Mouse (Mus musculus) gastrocnemius, adult 2 months (tissue): ENCODE results near the gene Atxn7. TPM values are rescaled to one million over a fixed set of nuclear protein-coding genes. Genes with fewer than 3 reads are reported as not detected.
A peak's percentile ranks its signal among the peaks of the same experiment; 100 is the strongest.

Experiments used
- DNase-seq: peaks from one replicate; pipeline ENCODE4 v3.0.0; 2022
- H3K27ac ChIP-seq: fragments of 200-600 bp; 2 replicates; pipeline ENCODE4 v1.8.1; 2022; ENCODE audit warnings: mild to moderate bottlenecking
- H3K4me3 ChIP-seq: fragments of 200-600 bp; 2 replicates; pipeline ENCODE4 v1.8.1; 2022; ENCODE audit warnings: mild to moderate bottlenecking, moderate library complexity
- CTCF ChIP-seq: fragments of 200-600 bp; IDR thresholded peaks from 2 replicates; pipeline ENCODE4 v1.8.1; 2022; ENCODE audit warnings: antibody characterized with exemption, mild to moderate bottlenecking, moderate library complexity
- intact Hi-C: fragments of 180-260 bp; cut with DNase I; formaldehyde crosslinking; loops from one replicate; pipeline ENCODE4 v1.15.1; 2025
- total RNA-seq, 2 experiments: library from RNA; stranded (reverse); gene quantifications; 2 replicates each; pipeline ENCODE4 v1.2.3; 2021

Atxn7 gene
- total RNA-seq, 2 experiments from 2014 or later: 18.1 to 20.5 TPM

DNA sequence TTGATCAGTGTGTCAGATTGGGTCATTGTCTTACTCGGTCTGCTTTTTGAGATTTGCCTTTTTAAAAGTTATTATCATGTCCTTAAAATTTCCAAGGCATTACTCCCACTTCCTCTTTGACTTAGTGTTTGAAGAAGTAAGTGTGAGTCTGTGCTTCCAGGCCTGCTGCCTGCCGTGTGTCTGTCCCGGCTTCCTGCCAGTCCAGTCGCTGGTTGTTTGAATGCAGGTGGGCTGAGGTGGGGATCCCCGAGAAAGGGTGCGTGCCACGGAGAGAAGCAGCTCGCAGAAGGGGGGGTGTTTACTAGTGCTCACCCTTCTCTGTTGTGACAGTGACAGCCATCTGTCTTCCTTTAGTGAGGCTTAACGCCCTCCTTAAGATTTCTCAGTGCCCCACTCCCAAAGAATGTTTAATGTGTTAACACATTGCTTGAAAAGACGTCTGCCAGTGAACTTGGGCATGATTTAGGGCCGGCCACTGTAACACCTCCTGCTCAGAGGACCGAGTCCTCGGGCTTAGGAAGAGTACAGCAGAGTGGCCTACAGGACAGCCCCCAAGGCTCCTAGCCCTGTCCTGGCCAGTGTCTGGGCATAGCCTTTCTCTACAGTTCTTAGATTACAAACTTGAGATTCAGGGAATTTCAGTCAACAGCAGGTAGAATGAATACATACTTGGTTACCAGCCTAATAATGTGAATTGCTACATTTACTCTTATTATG lies 143.1 kb downstream of the Atxn7 start:
- TF ChIP-seq CTCF: no peak
- no peak overlapping the region for H3K27ac ChIP-seq
- intact Hi-C loops: no loop called here
- H3K4me3 ChIP-seq: no peak overlapping the region
- no peak for DNase-seq

DNA sequence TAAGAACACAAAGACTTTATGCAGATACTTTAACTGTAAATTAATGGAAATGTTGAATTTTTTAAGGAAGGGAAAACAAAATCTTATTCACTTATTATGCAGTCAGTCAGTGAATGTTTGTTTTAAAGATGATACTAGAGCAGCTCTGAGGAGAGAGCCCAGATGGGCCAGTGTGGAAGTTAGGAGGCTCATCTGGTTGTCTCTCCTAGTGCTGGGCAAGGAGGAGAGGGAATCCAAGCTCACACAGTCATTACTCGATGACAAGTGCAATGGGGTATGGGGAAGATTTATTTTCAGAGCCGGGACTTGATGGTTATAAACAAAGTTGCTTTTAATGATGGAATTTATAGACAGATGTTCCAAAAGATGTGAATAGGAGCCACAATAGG lies 143.7 kb downstream of the Atxn7 start:
- no peak for TF ChIP-seq CTCF
- Histone ChIP-seq H3K27ac (no peak overlapping the region), H3K4me3 (no peak overlapping the region)
- intact Hi-C loops: no loop called here
- no peak for DNase-seq

DNA sequence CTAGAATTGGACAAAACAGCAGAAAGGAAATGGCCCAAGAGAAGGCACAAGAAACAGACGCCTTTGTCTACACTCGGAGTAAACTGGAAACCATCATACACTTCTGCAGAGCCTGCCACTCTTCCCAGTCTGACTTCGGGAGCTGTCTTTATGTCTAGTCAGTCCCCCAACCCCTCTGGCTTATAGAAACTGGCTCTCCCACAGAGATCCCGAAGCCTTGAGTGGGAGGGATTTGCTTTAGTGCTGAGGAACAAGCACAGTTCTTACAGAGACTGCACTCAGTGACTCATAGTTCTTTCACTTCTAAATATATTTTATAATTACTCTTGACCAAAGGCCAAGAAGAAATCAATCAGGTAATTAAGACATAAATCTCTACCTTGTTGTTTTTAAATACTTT lies 149.5 kb downstream of the Atxn7 start:
- no peak overlapping the region for H3K27ac ChIP-seq
- TF ChIP-seq CTCF: no peak
- DNase-seq: no peak
- no peak overlapping the region for H3K4me3 ChIP-seq
- intact Hi-C loops: no loop called here

DNA sequence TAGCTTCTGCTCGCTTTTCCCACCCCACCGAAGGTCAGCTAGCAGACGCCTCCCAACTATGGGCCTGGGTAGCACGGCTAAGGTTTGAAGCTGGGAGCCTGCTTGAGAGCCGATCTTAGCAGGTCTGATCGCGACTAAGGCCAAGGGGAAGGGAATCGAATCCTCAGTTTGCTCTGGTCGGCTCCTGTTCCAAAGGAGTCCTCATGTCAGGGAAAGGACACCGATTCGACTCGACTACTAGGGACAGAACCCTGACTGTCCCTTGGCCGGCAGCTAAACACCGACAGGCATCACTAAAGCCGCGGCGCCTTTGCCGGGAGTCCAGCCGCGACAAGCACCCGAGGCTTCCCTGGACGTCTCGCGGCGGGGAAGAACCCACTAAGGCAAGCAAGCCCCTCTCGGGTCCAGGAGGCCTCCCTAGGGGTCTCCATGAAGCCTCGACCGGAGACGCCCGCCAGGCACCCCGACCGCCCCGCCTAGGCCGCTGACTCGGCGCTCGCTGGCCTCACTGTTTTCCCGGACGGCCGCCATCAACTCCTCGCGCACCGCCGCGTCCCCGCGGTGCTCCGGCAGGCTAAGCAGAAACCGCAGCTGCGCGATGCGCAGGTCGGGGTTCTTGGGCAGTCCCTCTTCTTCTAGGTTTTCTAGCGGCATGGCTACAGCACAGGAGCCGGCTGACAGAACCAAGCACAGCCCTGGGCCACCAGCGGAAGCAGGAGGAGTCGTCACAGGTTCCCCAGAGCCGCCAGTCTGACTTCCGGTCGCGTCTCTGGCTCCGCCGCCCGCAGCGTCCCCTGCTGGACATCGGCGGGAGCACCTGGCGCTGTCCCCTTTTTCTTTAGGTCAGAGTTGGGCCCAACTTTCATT lies 159.2 kb downstream of the Atxn7 start, which contains the start of gene Psmd6:
TSS of gene Psmd6 (minus strand) at position 755 of the 867 bp plus-strand sequence.
- DNase-seq: peak; percentile 92
- H3K4me3 ChIP-seq: peak within 1 kb of the TSS; percentile 98
- no peak; the same call in 1 of the 2 replicates for TF ChIP-seq CTCF
- H3K27ac ChIP-seq: peak within 1 kb of the TSS; percentile 93
- intact Hi-C loops: loop anchor here (5.0 kb wide), 1 partner anchor 158 kb away; the partner anchor contains the start of genes Atxn7 and Thoc7

Other genes starting within 250 kb of the Atxn7 start
- not detected for gene Gm281, start 47.0 kb upstream of the Atxn7 start, total RNA-seq
- gene Thoc7, start 412 bp downstream of the Atxn7 start, total RNA-seq: 100 to 1,000 TPM; 125 to 155 TPM
- 100 to 1,000 TPM; 144 to 151 TPM for gene Psmd6, start 159.5 kb downstream of the Atxn7 start, total RNA-seq
- not detected for gene Olfr720, start 225.4 kb downstream of the Atxn7 start, total RNA-seq